Mouse (Mus musculus) liver, embryonic 18 days (tissue): ENCODE results near the gene Ggn. TPM values are rescaled to one million over a fixed set of nuclear protein-coding genes. Genes with fewer than 3 reads are reported as not detected.

Experiments used
- polyA plus RNA-seq: library from polyadenylated mRNA; depleted of rRNA; stranded (reverse); fragments of >200 nt; gene quantifications from 2 replicates; pipeline ENCODE4 v1.2.3, GENCODE M21; 2012; rRNA removed

The Ggn gene
- 0.04 and 0.05 TPM in 2 replicates for polyA plus RNA-seq

DNA sequence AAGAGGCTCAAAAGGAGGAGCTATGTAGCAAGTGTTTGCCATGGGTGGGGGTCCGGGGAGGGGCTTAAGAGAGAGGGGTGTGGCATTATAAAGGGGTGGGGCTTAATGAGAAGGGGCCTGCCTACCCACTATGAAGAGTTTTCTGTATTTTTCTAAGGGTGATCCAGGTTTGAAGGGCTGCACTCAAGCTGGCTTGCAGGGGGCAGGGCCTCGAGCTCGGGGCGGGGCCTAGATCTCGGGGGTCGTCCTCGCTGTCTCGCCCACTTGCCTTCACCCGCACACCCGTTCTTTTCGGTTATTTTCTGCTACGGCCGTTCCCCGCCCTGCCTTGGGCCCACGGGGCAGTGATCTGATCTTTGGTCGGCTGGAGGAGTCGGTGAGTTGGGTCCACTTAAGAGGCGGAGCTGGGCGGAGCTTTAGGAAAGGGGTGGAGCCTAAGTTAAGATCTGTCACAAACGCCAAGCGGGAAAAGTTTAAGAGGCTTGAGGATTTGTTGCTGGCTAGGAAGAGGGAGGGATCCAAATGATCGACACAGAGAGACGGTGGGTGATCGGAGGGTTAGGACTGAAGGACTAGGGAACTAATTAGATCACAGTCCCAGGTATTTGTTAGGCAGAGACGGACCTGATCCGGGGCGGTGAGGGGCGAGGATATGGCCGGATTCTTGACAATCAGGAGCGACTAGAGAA, at the start of gene Ggn, which contains the start of gene Spred3:
Gene Ggn (plus strand): TSS at position 145 of the 689 bp plus-strand sequence.
Gene Spred3 (minus strand): TSS at position 346 of the 689 bp plus-strand sequence.

GRCm38 (mm10) chr7:29124970-29125369, 45.0 kb upstream of the Ggn start, which contains the start of gene Ryr1:
Gene Ryr1, minus strand, starts transcription at chr7:29125179.

DNA sequence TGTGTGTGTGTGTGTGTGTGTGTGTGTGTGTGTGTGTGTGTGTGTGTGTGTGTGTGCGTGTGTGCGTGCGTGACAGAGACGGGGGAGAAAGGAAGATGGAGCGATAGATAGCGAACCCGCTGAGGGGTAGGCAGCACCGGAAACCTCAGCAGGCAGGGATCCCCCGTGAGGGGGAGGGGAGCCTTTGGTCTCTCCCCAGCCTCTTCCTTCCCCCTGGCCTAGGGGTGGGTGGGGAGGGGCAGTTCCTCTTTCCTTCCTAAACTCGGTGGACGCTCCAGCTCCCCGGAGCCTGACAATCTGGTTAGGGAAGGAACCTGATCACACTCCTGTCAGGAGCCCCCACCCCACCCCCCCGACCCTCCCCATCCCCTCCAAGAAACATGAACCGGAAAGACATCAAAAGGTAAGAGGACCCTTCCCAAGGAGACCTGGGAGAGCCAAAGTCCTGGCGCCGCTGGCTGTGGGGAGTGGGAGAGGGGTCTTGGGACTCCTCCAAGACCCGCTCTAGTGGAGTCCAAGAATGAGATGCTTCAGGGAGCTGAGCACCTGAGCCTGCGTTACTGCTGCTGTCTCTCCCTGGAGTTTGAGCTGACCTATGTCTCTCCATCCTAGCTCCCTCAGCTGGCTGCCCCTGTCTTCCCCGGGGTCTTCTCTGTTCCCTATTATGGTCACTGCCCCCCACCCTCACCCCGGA, 35.2 kb upstream of the Ggn start, which contains the start of gene Rasgrp4:
Gene Rasgrp4 (plus strand): TSS at position 159 of the 694 bp plus-strand sequence.

GRCm38 (mm10) chr7:29155838-29156782, 13.9 kb upstream of the Ggn start, which contains the start of gene Fam98c:
Gene Fam98c, minus strand, starts transcription at chr7:29156234.

GRCm38 (mm10) chr7:29180077-29180853, 10.3 kb downstream of the Ggn start, which contains the start of gene Psmd8:
Gene Psmd8, minus strand, starts transcription at chr7:29180701.

DNA sequence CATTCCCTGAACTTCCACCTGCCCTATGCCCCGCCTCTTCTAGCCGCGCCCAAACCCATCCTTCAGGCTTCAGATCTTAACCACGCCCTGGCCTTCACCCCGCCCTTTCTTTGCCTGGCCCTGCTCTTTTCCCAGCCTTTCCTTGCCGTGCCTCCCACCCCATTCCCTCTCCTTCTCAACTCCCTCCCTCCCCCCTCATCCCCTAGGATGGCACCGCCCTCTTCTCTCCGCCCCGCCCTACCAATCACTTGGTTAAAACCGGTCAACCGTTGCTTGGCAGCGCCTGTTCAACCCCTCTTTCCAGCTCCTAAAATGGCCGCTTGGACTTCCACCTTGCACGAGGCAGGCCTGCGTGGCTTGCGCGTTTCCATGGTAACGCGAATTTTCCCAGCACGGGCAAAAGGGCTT, 43.7 kb downstream of the Ggn start, which contains the start of gene Catsperg1:
Gene Catsperg1 (minus strand): TSS at position 361 of the 408 bp plus-strand sequence.

Other genes starting within 250 kb of the Ggn start
- gene Actn4, start 207.9 kb upstream of the Ggn start, polyA plus RNA-seq = 81.9 and 90.7 TPM in 2 replicates
- gene Eif3k, start 188.3 kb upstream of the Ggn start, polyA plus RNA-seq = 189 and 226 TPM in 2 replicates
- 17.3 and 19.2 TPM in 2 replicates for gene Map4k1, start 188.2 kb upstream of the Ggn start, polyA plus RNA-seq
- 0.05 TPM in 2 replicates for gene Ryr1, start 45.0 kb upstream of the Ggn start, polyA plus RNA-seq
- 4.9 and 7.7 TPM in 2 replicates for gene Rasgrp4, start 35.4 kb upstream of the Ggn start, polyA plus RNA-seq
- gene Fam98c, start 14.0 kb upstream of the Ggn start, polyA plus RNA-seq = 7.4 and 7.7 TPM in 2 replicates
- gene Spred3, start 201 bp downstream of the Ggn start, polyA plus RNA-seq = 0.40 and 0.65 TPM in 2 replicates
- gene Psmd8, start 10.5 kb downstream of the Ggn start, polyA plus RNA-seq = 104 and 110 TPM in 2 replicates
- gene Catsperg1, start 43.8 kb downstream of the Ggn start, polyA plus RNA-seq = 0.68 and 1.1 TPM in 2 replicates
- gene Kcnk6, start 62.3 kb downstream of the Ggn start, polyA plus RNA-seq = 2.9 and 3.0 TPM in 2 replicates
- 33.9 and 34.6 TPM in 2 replicates for gene Yif1b, start 68.1 kb downstream of the Ggn start, polyA plus RNA-seq
- 2.5 and 3.6 TPM in 2 replicates for gene 2200002D01Rik, start 78.3 kb downstream of the Ggn start, polyA plus RNA-seq
- 51.2 TPM in 2 replicates for gene Spint2, start 111.7 kb downstream of the Ggn start, polyA plus RNA-seq
- gene Ppp1r14a, start 119.1 kb downstream of the Ggn start, polyA plus RNA-seq = 3.3 TPM in 2 replicates
- 0.31 and 0.59 TPM in 2 replicates for gene Dpf1, start 133.7 kb downstream of the Ggn start, polyA plus RNA-seq